Mouse (Mus musculus) spleen, adult 2 months (tissue): ENCODE measurements around the gene Gm20388. TPM values are rescaled to one million over a fixed set of nuclear protein-coding genes. Genes with fewer than 3 reads are reported as not detected.

Experiments
- DNase-seq, 2 experiments: peaks; one replicate each; pipeline versions ENCODE4 v3.0.0 to v3.0.0-alpha.2; 2012 to 2021; ENCODE audit warnings: low spot score in 2 of 2, low read depth in 1 of 2
- H3K27ac ChIP-seq: fragments of 200-500 bp; 2 replicates; pipeline ENCODE4 v1.5.1; 2012; ENCODE audit warnings: low read length, inconsistent platforms; ENCODE audit not compliant: insufficient read depth
- H3K27me3 ChIP-seq: fragments of 200-500 bp; 2 replicates; pipeline ENCODE4 v1.6.1; 2012; ENCODE audit warnings: mild to moderate bottlenecking, moderate library complexity, low read length, inconsistent platforms; ENCODE audit not compliant: control insufficient read depth, insufficient read depth
- H3K36me3 ChIP-seq: fragments of 200-500 bp; 2 replicates; pipeline ENCODE4 v1.6.1; 2012; ENCODE audit warnings: mild to moderate bottlenecking, low read length, inconsistent platforms; ENCODE audit not compliant: control insufficient read depth, insufficient read depth
- H3K4me1 ChIP-seq: fragments of 200-500 bp; 2 replicates; pipeline ENCODE4 v1.6.1; 2011; ENCODE audit warnings: inconsistent platforms; ENCODE audit not compliant: control insufficient read depth, insufficient read depth, insufficient read length
- H3K4me3 ChIP-seq: fragments of 200-500 bp; 2 replicates; pipeline ENCODE4 v1.5.1; 2011; ENCODE audit warnings: mild to moderate bottlenecking, inconsistent platforms; ENCODE audit not compliant: insufficient read depth, insufficient read length; ENCODE audit errors: extremely low read depth
- CTCF ChIP-seq: fragments of 200-500 bp; IDR thresholded peaks from 2 replicates; pipeline ENCODE4 v1.5.1; 2011; ENCODE audit warnings: mild to moderate bottlenecking, inconsistent platforms; ENCODE audit not compliant: insufficient read depth, insufficient read length, insufficient replicate concordance; ENCODE audit errors: extremely low read depth
- POLR2A ChIP-seq: fragments of 200-500 bp; IDR thresholded peaks from 2 replicates; pipeline ENCODE4 v1.6.1; 2011; ENCODE audit warnings: low read depth, low read length, inconsistent platforms
- WGBS: fragments of 180-500 bp; shearing (Covaris S2); methylation state at CpG from one replicate; pipeline ENCODE4 v1.1.7; 2018; 5-methylcytosine and 5-hydroxymethylcytosine counted together
- polyA plus RNA-seq: library from polyadenylated mRNA; depleted of rRNA; stranded (reverse); fragments of >200 nt; gene quantifications from 2 replicates; pipeline ENCODE4 v1.2.3, GENCODE M21; 2012

Gene Gm20388
- polyA plus RNA-seq, 1 experiment, result 26.1 TPM

DNA sequence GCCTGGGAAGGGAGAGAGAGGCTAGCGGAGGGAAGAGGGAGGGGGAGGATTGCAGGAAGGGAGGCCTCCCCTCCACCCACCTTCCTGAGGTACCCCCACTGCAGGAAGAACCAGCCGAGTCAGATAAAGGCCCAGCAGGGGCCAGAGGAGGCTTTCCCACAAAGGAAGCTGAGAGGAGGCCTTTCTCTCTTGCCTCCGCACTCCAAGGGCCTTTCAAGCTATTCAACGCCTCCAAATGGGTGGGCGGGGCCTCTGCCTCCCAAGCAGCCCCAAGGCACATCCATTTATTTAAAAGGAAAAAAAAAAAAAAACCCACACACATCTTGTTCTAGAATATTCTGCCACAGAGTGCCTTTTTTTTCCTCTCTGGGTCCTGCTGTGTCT, 424.2 kb downstream of the Gm20388 start:
- TF ChIP-seq CTCF, result no peak
- TF ChIP-seq POLR2A, result no peak
- H3K27ac ChIP-seq, result 0 out of 2 replicates have a peak overlapping the region, but pooled peaks have one; percentile 12
- no peaks in the 10 kb centered on the region for H3K27me3 ChIP-seq
- H3K4me1 ChIP-seq, result peaks cover 28% of the 10 kb centered on the region; the same call in 1 of the 2 replicates
- WGBS, result 16% methylated on average over 5 of the region's 5 CpGs
- no peak for DNase-seq
- H3K36me3 ChIP-seq, result no peaks in the 10 kb centered on the region
- no peak overlapping the region for H3K4me3 ChIP-seq

GRCm38 (mm10) chr8:120335262-120336086, 424.8 kb downstream of the Gm20388 start:
- H3K4me3 ChIP-seq, result peak overlapping the region; percentile 25; the same call in 1 of the 2 replicates
- H3K36me3 ChIP-seq, result no peaks in the 10 kb centered on the region
- no peaks in the 10 kb centered on the region for H3K27me3 ChIP-seq
- TF ChIP-seq POLR2A (no peak), CTCF (no peak)
- WGBS, result 11% methylated on average over 17 of the region's 17 CpGs
- DNase-seq, result peak; percentile 41 to 77
- peak overlapping the region; percentile 22; the same call in 1 of the 2 replicates for H3K27ac ChIP-seq
- H3K4me1 ChIP-seq, result peaks cover 28% of the 10 kb centered on the region; the same call in 1 of the 2 replicates

DNA sequence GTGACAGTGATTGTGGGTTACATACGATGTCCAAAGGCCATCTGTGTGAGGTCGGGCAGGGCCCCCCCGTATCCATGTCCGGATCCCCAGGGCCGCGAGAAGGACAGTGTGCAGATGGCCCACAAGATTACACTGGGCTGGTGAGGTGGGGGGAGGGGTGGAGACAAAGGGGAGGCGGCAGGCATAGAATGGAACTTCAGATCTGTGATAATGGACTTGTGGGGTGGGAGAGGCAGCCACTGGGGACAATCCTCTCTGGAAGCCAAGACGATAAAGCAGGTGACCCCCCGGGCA, 425.4 kb downstream of the Gm20388 start:
- peaks cover 28% of the 10 kb centered on the region; the same call in 1 of the 2 replicates for H3K4me1 ChIP-seq
- DNase-seq, result no peak
- no peak overlapping the region for H3K4me3 ChIP-seq
- H3K36me3 ChIP-seq, result no peaks in the 10 kb centered on the region
- no peak overlapping the region for H3K27ac ChIP-seq
- TF ChIP-seq POLR2A, result no peak
- TF ChIP-seq CTCF, result no peak
- H3K27me3 ChIP-seq, result no peaks in the 10 kb centered on the region
- 13% methylated on average over 9 of the region's 9 CpGs for WGBS

DNA sequence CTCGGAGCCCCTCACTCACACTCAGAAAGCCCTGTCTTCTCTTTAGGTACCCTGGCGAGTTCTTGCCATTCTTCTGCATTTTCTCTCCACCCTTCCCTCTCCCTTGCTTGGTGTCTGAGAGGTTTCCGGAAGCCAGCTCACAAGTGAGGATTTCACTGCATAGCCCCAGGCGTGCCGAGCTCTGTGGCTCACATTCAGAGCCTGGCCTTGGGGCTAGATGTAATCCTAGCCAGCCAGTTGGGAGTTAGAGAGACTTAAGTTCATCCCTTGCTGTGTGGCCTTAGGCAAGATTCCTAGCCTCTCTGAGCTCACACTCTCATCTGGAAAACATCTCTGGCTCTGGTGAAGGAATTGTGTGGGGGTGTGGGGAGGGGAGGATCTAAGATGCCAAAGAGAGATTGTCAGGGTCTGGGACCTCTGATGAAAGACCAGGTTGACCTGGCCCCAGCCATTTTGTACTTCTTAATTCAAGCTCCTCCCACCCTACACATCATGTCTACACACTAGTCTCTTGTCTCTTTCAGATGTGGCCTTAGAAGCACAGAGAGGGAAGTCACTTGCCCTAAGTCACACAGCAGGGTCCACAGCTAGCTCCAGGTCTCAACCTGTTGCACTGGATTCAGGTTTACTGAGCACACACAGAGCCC, 426.4 kb downstream of the Gm20388 start:
- 33% methylated on average over 5 of the region's 5 CpGs for WGBS
- Histone ChIP-seq H3K27me3 (no peaks in the 10 kb centered on the region), H3K4me1 (peaks cover 28% of the 10 kb centered on the region; the same call in 1 of the 2 replicates), H3K36me3 (no peaks in the 10 kb centered on the region), H3K27ac (no peak overlapping the region), H3K4me3 (no peak overlapping the region)
- TF ChIP-seq CTCF (no peak), POLR2A (no peak)
- DNase-seq, result no peak

DNA sequence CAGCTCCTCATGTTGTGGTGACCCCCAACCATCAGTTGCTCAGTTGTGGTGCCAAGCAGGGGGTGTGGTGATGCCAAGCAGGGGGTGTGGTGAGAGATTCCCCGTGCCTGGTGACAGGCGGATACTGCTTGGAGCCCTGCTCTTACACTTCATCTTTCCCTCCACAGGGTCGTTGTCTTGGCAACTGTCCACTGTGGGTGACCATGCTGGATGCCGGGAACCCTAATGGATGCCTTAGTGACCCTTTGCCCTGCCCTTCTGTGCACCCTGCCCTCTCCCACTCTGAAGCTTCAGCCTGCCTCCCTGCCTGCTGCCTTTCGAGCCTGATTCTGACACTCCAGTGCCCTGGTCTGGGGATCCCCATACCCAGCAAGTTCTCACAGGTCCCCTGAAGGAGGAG, 427.0 kb downstream of the Gm20388 start:
- Histone ChIP-seq H3K4me3 (no peak overlapping the region), H3K27ac (no peak overlapping the region), H3K4me1 (peaks cover 27% of the 10 kb centered on the region; the same call in 1 of the 2 replicates), H3K27me3 (no peaks in the 10 kb centered on the region), H3K36me3 (no peaks in the 10 kb centered on the region)
- TF ChIP-seq POLR2A (no peak), CTCF (no peak)
- WGBS, result 79% methylated on average over 5 of the region's 5 CpGs
- no peak for DNase-seq

GRCm38 (mm10) chr8:120338678-120339077, 428.0 kb downstream of the Gm20388 start:
- TF ChIP-seq POLR2A (no peak), CTCF (no peak)
- H3K27ac ChIP-seq, result no peak overlapping the region
- DNase-seq, result no peak
- no peaks in the 10 kb centered on the region for H3K27me3 ChIP-seq
- no peaks in the 10 kb centered on the region for H3K36me3 ChIP-seq
- 94% methylated on average over 7 of the region's 7 CpGs for WGBS
- peaks cover 22% of the 10 kb centered on the region; the same call in 1 of the 2 replicates for H3K4me1 ChIP-seq
- no peak overlapping the region for H3K4me3 ChIP-seq
